Mouse (Mus musculus) Patski (cell line): ENCODE results near the gene Spata22. TPM values are rescaled to one million over a fixed set of nuclear protein-coding genes. Genes with fewer than 3 reads are reported as not detected.
A peak's percentile ranks its signal among the peaks of the same experiment; 100 is the strongest.

Source experiments
- ATAC-seq: fragments of 100-300 bp; one replicate; pipeline ENCODE4 v1.8.0; 2021
- CTCF ChIA-PET: fragments of 350-600 bp; sonication (Branson Sonifier 250); formaldehyde crosslinking; loops from one replicate; lab custom pipeline; 2022; ENCODE audit warnings: inconsistent platforms; lab: Charles Lee
- POLR2A ChIA-PET: fragments of 350-600 bp; sonication (Branson Sonifier 250); formaldehyde crosslinking; loops from one replicate; lab custom pipeline; 2022; ENCODE audit warnings: antibody characterized with exemption, inconsistent platforms; lab: Charles Lee
- DNase-seq: peaks from one replicate; pipeline ENCODE4 v3.0.0-alpha.2; 2011; ENCODE audit warnings: low read depth, low spot score
- H3K27me3 ChIP-seq: fragments of 371-371 bp; one replicate; pipeline ENCODE4 v1.5.1; 2021
- CTCF ChIP-seq: fragments of 100-300 bp; IDR thresholded peaks from one replicate; pipeline ENCODE4 v1.5.1; 2021
- in situ Hi-C: fragments of 300-500 bp; cut with MboI; formaldehyde crosslinking; loops from 3 replicates; pipeline ENCODE4 v1.11.1; 2018; ENCODE audit warnings: low pct_unique_long_range_greater_than_20kb, mixed read lengths
- polyA plus RNA-seq: library from polyadenylated mRNA; unstranded; gene quantifications from one replicate; pipeline ENCODE4 v1.2.3, GENCODE M21; 2021

Gene Spata22
- polyA plus RNA-seq, 1 experiment from 2014 or later, result 0.09 TPM

DNA sequence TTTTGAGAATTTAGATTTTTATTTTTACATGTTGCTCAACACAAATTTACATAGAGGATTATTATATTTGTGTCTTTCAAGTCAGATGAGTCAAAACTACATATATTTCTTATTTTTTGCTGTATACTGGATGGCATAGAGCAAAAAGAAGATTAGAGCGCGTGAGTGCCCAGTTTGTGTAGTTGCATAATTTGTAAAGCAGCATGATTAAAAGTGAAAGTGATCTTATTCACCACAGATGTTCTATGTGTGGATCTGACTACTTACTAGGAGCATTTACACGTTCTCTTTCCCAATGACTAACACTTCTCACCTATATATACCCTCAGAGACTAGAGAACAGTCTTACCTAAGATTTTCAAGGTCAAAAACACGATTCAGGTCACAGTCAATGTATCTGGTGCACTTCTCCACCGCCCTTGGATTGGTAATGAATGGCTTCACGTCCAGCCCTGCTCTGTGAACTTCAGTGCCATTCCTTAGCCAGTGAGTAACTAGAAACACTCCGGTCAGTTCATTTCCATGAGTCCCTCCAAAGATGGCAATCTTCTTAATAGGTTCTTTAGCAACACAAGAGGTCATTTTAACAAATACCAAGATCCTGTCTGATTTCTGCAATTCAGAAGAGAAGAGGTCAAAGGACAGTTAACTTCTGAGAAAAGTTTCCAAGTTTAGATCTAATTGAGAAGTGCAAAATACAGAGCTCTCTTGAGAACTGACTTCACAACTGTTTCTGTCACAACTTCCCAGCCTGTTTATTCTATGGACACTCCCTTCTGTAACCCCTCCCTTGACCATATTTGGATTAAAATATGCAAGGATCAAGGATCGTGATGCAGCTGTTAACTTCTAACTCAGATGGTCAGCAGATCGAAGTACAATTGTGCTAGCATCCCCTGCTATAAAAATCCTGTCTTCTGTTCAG lies 5.4 kb upstream of the Spata22 start:
- in situ Hi-C loops, result no loop called here
- ATAC-seq (no peak), DNase-seq (no peak)
- H3K27me3 ChIP-seq, result no peaks in the 10 kb centered on the region
- no peak for TF ChIP-seq CTCF
- ChIA-PET POLR2A (no interaction called here), CTCF (no interaction called here)

GRCm38 (mm10) chr11:73326485-73326886 lies 3.1 kb upstream of the Spata22 start:
- peak; percentile 46 for DNase-seq
- peaks cover 8% of the 10 kb centered on the region for H3K27me3 ChIP-seq
- CTCF ChIA-PET, result no interaction called here
- in situ Hi-C loops, result no loop called here
- POLR2A ChIA-PET, result no interaction called here
- peak; percentile 96 for ATAC-seq
- TF ChIP-seq CTCF, result no peak

DNA sequence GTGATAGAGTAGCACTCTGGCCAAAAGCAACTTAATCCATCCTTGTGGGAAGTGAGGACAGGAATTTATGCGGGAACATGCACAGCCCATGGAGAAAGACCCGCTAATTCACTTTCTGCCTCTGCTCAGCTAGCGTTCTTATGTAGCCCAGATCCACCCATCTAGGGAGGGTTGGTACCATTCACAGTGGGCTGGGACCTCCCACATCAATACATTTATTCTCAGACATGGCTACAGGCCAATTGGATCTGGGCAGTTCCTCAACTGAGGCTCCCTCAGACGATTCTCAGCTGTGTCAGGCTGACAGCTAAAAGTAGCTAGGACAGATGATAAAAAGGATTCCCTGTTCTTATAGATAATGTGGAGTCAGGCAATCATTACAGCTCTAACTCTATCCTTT lies 2.2 kb upstream of the Spata22 start:
- TF ChIP-seq CTCF, result no peak
- DNase-seq (no peak), ATAC-seq (no peak)
- ChIA-PET CTCF (interaction anchor here (2.6 kb wide), 1 partner anchor 10 kb away, joined by 6 read pairs; no protein-coding TSS in a partner anchor), POLR2A (no interaction called here)
- H3K27me3 ChIP-seq, result peaks cover 13% of the 10 kb centered on the region
- in situ Hi-C loops, result no loop called here

- no peak for TF ChIP-seq CTCF
- ATAC-seq (no peak), DNase-seq (no peak)
- peaks cover 51% of the 10 kb centered on the region for H3K27me3 ChIP-seq
- in situ Hi-C loops, result no loop called here
- ChIA-PET POLR2A (no interaction called here), CTCF (no interaction called here)
Measured at GRCm38 (mm10) chr11:73333357-73333756, 3.8 kb downstream of the Spata22 start.

DNA sequence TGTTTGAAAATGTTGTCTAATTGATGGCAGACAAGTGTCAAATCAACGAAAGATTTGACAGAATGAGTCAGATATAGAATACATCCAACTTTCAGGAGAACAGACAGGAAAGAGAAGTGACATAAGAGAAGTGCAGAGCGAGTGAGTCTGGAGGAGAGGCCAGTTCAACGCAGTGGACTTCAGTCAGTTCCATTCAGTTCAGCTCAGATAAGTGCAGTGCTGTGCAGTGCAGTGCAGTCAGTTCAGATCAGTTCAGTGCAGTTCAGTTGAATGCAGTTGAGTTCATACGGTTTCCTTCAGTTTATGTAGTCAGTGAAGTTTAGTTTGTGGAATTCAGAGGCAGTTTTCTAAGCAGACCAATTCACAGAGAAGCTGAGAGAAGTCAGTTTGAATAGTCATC lies 7.4 kb downstream of the Spata22 start:
- peaks cover 56% of the 10 kb centered on the region for H3K27me3 ChIP-seq
- in situ Hi-C loops, result no loop called here
- ATAC-seq, result no peak
- ChIA-PET POLR2A (no interaction called here), CTCF (interaction anchor here (0.8 to 1.3 kb wide), 2 partner anchors 8 to 10 kb away, joined by 3 to 5 read pairs; no protein-coding TSS in a partner anchor)
- DNase-seq, result no peak
- TF ChIP-seq CTCF, result no peak

DNA sequence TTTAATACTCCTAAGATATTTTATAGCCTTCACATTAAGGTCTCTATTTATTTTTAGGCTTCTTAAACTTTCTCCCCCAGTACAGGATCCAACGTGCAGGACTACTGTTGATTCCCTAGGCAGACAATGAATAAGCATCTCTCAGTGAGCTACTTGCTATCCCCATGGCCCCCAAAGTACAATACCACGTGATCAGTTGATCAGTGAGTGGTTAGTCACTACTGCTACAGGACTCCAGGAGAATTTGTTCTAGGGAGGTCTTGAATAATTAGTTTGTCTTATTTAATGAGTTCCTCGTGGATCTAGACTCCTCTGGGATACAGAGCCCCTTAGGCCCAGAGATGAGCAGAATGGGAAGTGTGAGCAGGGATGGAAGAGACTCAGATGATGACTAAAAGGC lies 20.9 kb downstream of the Spata22 start, which contains the start of gene Olfr20:
Gene Olfr20, plus strand, starts transcription at position 301 of the 400 bp plus-strand sequence.
- ChIA-PET POLR2A (no interaction called here), CTCF (no interaction called here)
- H3K27me3 ChIP-seq, result peaks cover 23% of the 10 kb centered on the region
- ATAC-seq, result no peak
- no peak for TF ChIP-seq CTCF
- in situ Hi-C loops, result no loop called here
- no peak for DNase-seq

GRCm38 (mm10) chr11:73370946-73371345 lies 41.4 kb downstream of the Spata22 start, which contains the start of gene Olfr376:
Gene Olfr376 (plus strand): TSS chr11:73371246.
- ChIA-PET POLR2A (no interaction called here), CTCF (no interaction called here)
- peaks cover 4% of the 10 kb centered on the region for H3K27me3 ChIP-seq
- in situ Hi-C loops, result no loop called here
- no peak for DNase-seq
- TF ChIP-seq CTCF, result no peak
- no peak for ATAC-seq

DNA sequence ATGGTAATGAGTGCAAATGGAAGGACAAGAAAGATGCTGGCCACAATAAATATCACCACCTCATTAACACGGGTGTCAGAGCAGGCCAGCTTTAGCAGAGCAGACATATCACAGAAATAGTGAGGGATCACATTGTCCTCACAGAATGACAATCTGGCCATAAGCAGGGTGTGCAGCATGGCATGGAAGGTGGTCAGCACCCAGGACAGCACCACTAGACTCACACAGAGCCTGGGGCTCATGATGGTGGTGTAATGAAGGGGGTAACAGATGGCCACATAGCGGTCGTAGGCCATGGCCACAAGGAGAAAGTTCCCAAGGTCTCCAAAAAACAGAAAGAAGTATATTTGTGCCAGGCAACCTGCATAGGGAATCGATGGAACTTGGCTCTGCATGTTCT lies 65.8 kb downstream of the Spata22 start:
- peaks cover 3% of the 10 kb centered on the region for H3K27me3 ChIP-seq
- no peak for DNase-seq
- no peak for ATAC-seq

More for the DNA sequence above, 65.8 kb downstream of the Spata22 start:
- no peak for TF ChIP-seq CTCF
- in situ Hi-C loops, result no loop called here
- POLR2A ChIA-PET, result no interaction called here
- CTCF ChIA-PET, result no interaction called here

Other genes starting within 250 kb of the Spata22 start
- 0.05 TPM for gene Itgae, start 239.2 kb upstream of the Spata22 start, polyA plus RNA-seq
- gene Haspin, start 191.4 kb upstream of the Spata22 start, polyA plus RNA-seq, result 8.8 TPM
- gene P2rx5, start 169.3 kb upstream of the Spata22 start, polyA plus RNA-seq, result 6.0 TPM
- 79.4 TPM for gene Emc6, start 152.7 kb upstream of the Spata22 start, polyA plus RNA-seq
- gene Tax1bp3, start 152.7 kb upstream of the Spata22 start, polyA plus RNA-seq, result 157 TPM
- 33.0 TPM for gene Ctns, start 130.7 kb upstream of the Spata22 start, polyA plus RNA-seq
- gene Shpk, start 130.3 kb upstream of the Spata22 start, polyA plus RNA-seq, result 5.6 TPM
- not detected for gene Trpv1, start 95.4 kb upstream of the Spata22 start, polyA plus RNA-seq
- 0.01 TPM for gene Trpv3, start 62.4 kb upstream of the Spata22 start, polyA plus RNA-seq
- gene Aspa, start 145 bp upstream of the Spata22 start, polyA plus RNA-seq, result 1.1 TPM
- not detected for gene Gm49340, start within 50 bp of the Spata22 start, polyA plus RNA-seq
- not detected for gene Olfr20, start 21.0 kb downstream of the Spata22 start, polyA plus RNA-seq
- gene Olfr376, start 41.5 kb downstream of the Spata22 start, polyA plus RNA-seq, result not detected
- not detected for gene Olfr1, start 69.9 kb downstream of the Spata22 start, polyA plus RNA-seq
- gene Olfr378, start 98.7 kb downstream of the Spata22 start, polyA plus RNA-seq, result not detected
- not detected for gene Olfr380, start 127.8 kb downstream of the Spata22 start, polyA plus RNA-seq
- not detected for gene Olfr381, start 161.9 kb downstream of the Spata22 start, polyA plus RNA-seq
- gene Olfr382, start 187.5 kb downstream of the Spata22 start, polyA plus RNA-seq, result not detected